Mouse (Mus musculus) CH12.LX (cell line): ENCODE data around the gene Gfm2.

Source experiments
- BHLHE40 ChIP-seq: IDR thresholded peaks from 2 replicates; pipeline ENCODE4 v1.6.1; 2011; ENCODE audit warnings: mild to moderate bottlenecking, low read depth, low read length, improper control_type of control experiment
- CHD2 ChIP-seq: IDR thresholded peaks from 2 replicates; pipeline ENCODE4 v1.6.1; 2011; ENCODE audit warnings: low read length, improper control_type of control experiment
- CTCF ChIP-seq, 2 experiments: IDR thresholded peaks in 1 of 2; conservative IDR thresholded peaks in 1 of 2; 2 replicates each; pipeline ENCODE4 v1.5.1; 2011 to 2012; ENCODE audit warnings: low read depth in 2 of 2, low read length in 2 of 2, improper control_type of control experiment in 1 of 2, inconsistent platforms in 1 of 2, mild to moderate bottlenecking in 1 of 2, moderate library complexity in 1 of 2
- ELF1 ChIP-seq: IDR thresholded peaks from 2 replicates; pipeline ENCODE4 v1.6.1; 2014; ENCODE audit warnings: low read depth, mild to moderate bottlenecking, inconsistent platforms, low read length, improper control_type of control experiment
- EP300 ChIP-seq: IDR thresholded peaks from 2 replicates; pipeline ENCODE4 v1.6.1; 2011; ENCODE audit warnings: low read length, improper control_type of control experiment
- IRF4 ChIP-seq: IDR thresholded peaks from 2 replicates; pipeline ENCODE4 v1.6.1; 2014; ENCODE audit warnings: low read depth, mild to moderate bottlenecking, inconsistent platforms, low read length, improper control_type of control experiment
- KAT2A ChIP-seq: IDR thresholded peaks from 2 replicates; pipeline ENCODE4 v1.6.1; 2012; ENCODE audit warnings: low read length, improper control_type of control experiment, inconsistent platforms; ENCODE audit not compliant: insufficient replicate concordance
- MXI1 ChIP-seq: IDR thresholded peaks from 2 replicates; pipeline ENCODE4 v1.6.1; 2011; ENCODE audit warnings: mild to moderate bottlenecking, low read depth, low read length, improper control_type of control experiment
- POLR2A ChIP-seq: IDR thresholded peaks from 2 replicates; pipeline ENCODE4 v1.6.1; 2011; ENCODE audit warnings: low read depth, mild to moderate bottlenecking, improper control_type of control experiment, low read length
- SMC3 ChIP-seq: IDR thresholded peaks from 2 replicates; pipeline ENCODE4 v1.6.1; 2011; ENCODE audit warnings: low read depth, low read length, improper control_type of control experiment
- TCF12 ChIP-seq: IDR thresholded peaks from 2 replicates; pipeline ENCODE4 v1.6.1; 2014; ENCODE audit warnings: low read depth, mild to moderate bottlenecking, inconsistent platforms, low read length, improper control_type of control experiment
- ZC3H11A ChIP-seq: IDR thresholded peaks from 2 replicates; pipeline ENCODE4 v1.6.1; 2012; ENCODE audit warnings: low read depth, mild to moderate bottlenecking, inconsistent platforms, low read length, improper control_type of control experiment
- ZMIZ1 ChIP-seq: IDR thresholded peaks from 2 replicates; pipeline ENCODE4 v1.6.1; 2012; ENCODE audit warnings: low read depth, mild to moderate bottlenecking, inconsistent platforms, low read length, improper control_type of control experiment
- ZNF384 ChIP-seq: IDR thresholded peaks from 2 replicates; pipeline ENCODE4 v1.6.1; 2012; ENCODE audit warnings: low read depth, low read length, improper control_type of control experiment, inconsistent platforms

GRCm38 (mm10) chr13:97099187-97099852, 38.4 kb upstream of the Gfm2 start, which contains the start of gene Gm6169:
- TF ChIP-seq POLR2A (no peak), ELF1 (no peak), CTCF (conservative IDR thresholded peaks at IDR 0.05 in 1 of 2, IDR thresholded peaks at IDR 0.05 in 1 of 2; ENCODE audit: low read depth in 2 of 2, low read length in 2 of 2) (peak; percentile 60 to 76), TCF12 (no peak), ZC3H11A (no peak), CHD2 (no peak), ZMIZ1 (no peak), ZNF384 (no peak), MXI1 (no peak), BHLHE40 (peak; percentile 58), KAT2A (no peak), EP300 (no peak), IRF4 (no peak), SMC3 (peak; percentile 51)
